14 mouse cellular contexts compared by ENCODE assay signal in the genomic region with DNA sequence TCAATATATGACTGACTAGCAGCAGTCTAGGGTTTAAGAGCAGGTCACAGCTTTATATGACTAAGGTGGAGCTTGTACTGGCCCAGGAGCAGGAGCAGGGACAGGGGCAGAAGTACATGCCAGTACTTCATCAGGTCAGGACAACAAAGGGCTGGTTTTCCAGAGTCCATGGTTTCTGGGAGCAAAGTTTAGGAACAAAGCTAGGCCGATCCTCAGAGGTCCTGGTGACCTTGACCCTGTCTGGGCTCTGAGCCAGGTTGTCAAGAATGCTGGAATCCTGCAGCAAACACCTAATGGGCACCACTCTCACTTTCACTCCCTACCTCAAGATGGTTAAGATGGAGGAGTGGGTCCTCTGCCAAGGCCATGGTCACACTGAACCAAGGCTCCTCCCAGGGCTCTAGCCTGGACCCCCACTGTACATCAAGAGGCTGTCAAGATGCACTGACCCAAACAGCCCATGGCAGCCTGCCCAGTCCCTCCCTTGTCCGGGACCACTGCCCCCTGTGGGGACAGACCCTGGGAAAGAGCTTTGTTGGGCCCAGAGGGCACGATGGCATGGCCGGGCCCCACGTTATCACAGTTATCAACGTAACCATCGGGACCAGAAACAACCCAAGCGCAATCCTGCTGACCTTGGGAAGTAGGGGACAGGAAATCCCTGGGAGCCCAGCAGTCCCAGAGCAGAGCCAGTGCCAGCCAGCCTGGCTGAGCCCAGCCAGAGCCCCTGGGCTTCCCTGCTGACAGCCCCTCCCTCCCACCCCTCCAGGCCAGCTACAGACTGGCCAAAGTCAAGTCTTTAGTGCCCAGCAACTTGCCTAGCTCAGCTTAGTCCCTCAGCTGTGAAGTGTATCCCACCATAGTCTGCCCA.
DNase-seq lines count a peak whose midpoint lies in the region; ATAC-seq and TF ChIP-seq lines count a peak whose summit lies in the region.
"Had no signal": no experiment of that assay in that cellular context is flagged by ENCODE, and none has a peak within 500 bp of the region (broad histone marks: within the 10 kb centered on the region; RNA-seq: fewer than 3 reads in every experiment).

No protein-coding gene starts in this region.

- no peak overlapping the region for H3K4me2 ChIP-seq in lung, embryonic 14.5 days
- H3K4me2 ChIP-seq in limb, embryonic 11.5 days (ENCODE audit: low read depth, severe bottlenecking): no peak overlapping the region
- H3K4me2 ChIP-seq: embryonic facial prominence, embryonic 12.5 days had no signal

- no peaks in the 10 kb centered on the region; the same call in 1 of the 2 replicates for H3K36me3 ChIP-seq in heart, embryonic 10.5 days
- H3K36me3 ChIP-seq in lung, embryonic 14.5 days (ENCODE audit: insufficient read depth): no peaks in the 10 kb centered on the region
- H3K36me3 ChIP-seq in limb, embryonic 11.5 days (ENCODE audit: control insufficient read depth, insufficient read depth, low read length): no peaks in the 10 kb centered on the region
- H3K36me3 ChIP-seq: embryonic facial prominence, embryonic 12.5 days had no signal

- 0 out of 2 replicates have a peak, but pooled peaks cover 3% of the 10 kb centered on the region for H3K27me3 ChIP-seq in heart, embryonic 10.5 days (ENCODE audit: insufficient read depth, poor library complexity, severe bottlenecking)
- H3K27me3 ChIP-seq in lung, embryonic 14.5 days (ENCODE audit: insufficient read depth, low read length): no peaks in the 10 kb centered on the region
- no peaks in the 10 kb centered on the region for H3K27me3 ChIP-seq in limb, embryonic 11.5 days (ENCODE audit: control insufficient read depth, insufficient read depth, low read length)
- H3K27me3 ChIP-seq: embryonic facial prominence, embryonic 12.5 days had no signal

- H3K9ac ChIP-seq in lung, embryonic 14.5 days: no peak overlapping the region
- no peak overlapping the region for H3K9ac ChIP-seq in limb, embryonic 11.5 days (ENCODE audit: low read length)
- H3K9ac ChIP-seq: embryonic facial prominence, embryonic 12.5 days had no signal

- ATAC-seq in lung, embryonic 14.5 days (ENCODE audit: insufficient read depth): no peak
- 0 out of 2 replicates have a peak, but pooled peaks have one; percentile 31 for ATAC-seq in limb, embryonic 11.5 days (ENCODE audit: insufficient number of reproducible peaks, low FRiP score, low TSS enrichment, low read depth)
- ATAC-seq: hindbrain, embryonic 16.5 days had no signal

- TF ChIP-seq CTCF in lung, embryonic 14.5 days (IDR thresholded peaks at IDR 0.05; ENCODE audit: low read depth): no peak

- DNase-seq in heart, embryonic 10.5 days (ENCODE audit: low spot score): no peak
- DNase-seq in heart, adult 11 months: no peak
- DNase-seq in lung, embryonic 14.5 days: peak; percentile 40
- DNase-seq in lung, postnatal 14 days: no peak
- no peak for DNase-seq in limb, embryonic 11.5 days (ENCODE audit: low spot score)
- peak; percentile 23 for DNase-seq in testis, postnatal 14 days (ENCODE audit: low spot score)
- no peak for DNase-seq in embryo, embryonic 10.5 days (ENCODE audit: low spot score)
- DNase-seq in frontal cortex, postnatal 25 days (ENCODE audit: low spot score in 2 of 2): no peak
- DNase-seq: B cell, adult 2 months; cerebellum, adult 18-20 months; lung, postnatal 4 days; thymus, postnatal 36 days had no signal

- no peak overlapping the region; the same call in 1 of the 2 replicates for H3K4me3 ChIP-seq in heart, embryonic 10.5 days
- H3K4me3 ChIP-seq in lung, embryonic 14.5 days (ENCODE audit: low read depth, low read length): no peak overlapping the region
- no peak overlapping the region for H3K4me3 ChIP-seq in limb, embryonic 11.5 days (ENCODE audit: low read depth, low read length)
- H3K4me3 ChIP-seq: embryonic facial prominence, embryonic 12.5 days had no signal

- H3K27ac ChIP-seq in heart, embryonic 10.5 days: peak overlapping the region; percentile 87
- H3K27ac ChIP-seq in lung, embryonic 14.5 days (ENCODE audit: low read depth): no peak overlapping the region; the same call in 1 of the 2 replicates
- H3K27ac ChIP-seq in limb, embryonic 11.5 days (replicated peaks; ENCODE audit: low read depth, low read length): no peak overlapping the region
- H3K27ac ChIP-seq: embryonic facial prominence, embryonic 12.5 days had no signal

- no peaks in the 10 kb centered on the region for H3K9me3 ChIP-seq in heart, embryonic 10.5 days
- no peaks in the 10 kb centered on the region for H3K9me3 ChIP-seq in lung, embryonic 14.5 days (ENCODE audit: low read depth, low read length)
- H3K9me3 ChIP-seq in limb, embryonic 11.5 days (ENCODE audit: control insufficient read depth, low read length): no peaks in the 10 kb centered on the region
- H3K9me3 ChIP-seq: embryonic facial prominence, embryonic 12.5 days had no signal

- H3K4me1 ChIP-seq in heart, embryonic 10.5 days: peaks cover 62% of the 10 kb centered on the region
- peaks cover 19% of the 10 kb centered on the region for H3K4me1 ChIP-seq in lung, embryonic 14.5 days (ENCODE audit: insufficient read depth)
- 0 out of 2 replicates have a peak, but pooled peaks cover 5% of the 10 kb centered on the region for H3K4me1 ChIP-seq in limb, embryonic 11.5 days (ENCODE audit: control insufficient read depth, insufficient read depth, low read length)

- 45% methylated on average over 8 of the region's 8 CpGs for WGBS in heart, embryonic 10.5 days
- WGBS in lung, embryonic 14.5 days: 70% methylated on average over 8 of the region's 8 CpGs
- 74% methylated on average over 8 of the region's 8 CpGs for WGBS in limb, embryonic 11.5 days

Comparison
In these comparisons a context has a peak if more than half of its experiments do, and no peak if none do; other contexts are left out.
1. DNase-seq: peak in lung, embryonic 14.5 days (single experiment) and testis, postnatal 14 days (single experiment); none in heart, embryonic 10.5 days (single experiment), heart, adult 11 months (single experiment), lung, postnatal 14 days (single experiment), limb, embryonic 11.5 days (single experiment), embryo, embryonic 10.5 days (single experiment) and frontal cortex, postnatal 25 days (0 of 2).